13 mouse cellular contexts compared by ENCODE assay signal in genomic region chr15:7031297-7032043, GRCm38 (mm10). TPM values are rescaled to one million over a fixed set of nuclear protein-coding genes. Genes with fewer than 3 reads are reported as not detected.
DNase-seq lines count a peak whose midpoint lies in the region; ATAC-seq and TF ChIP-seq lines count a peak whose summit lies in the region.
"Had no signal": no experiment of that assay in that cellular context is flagged by ENCODE, and none has a peak within 500 bp of the region (broad histone marks: within the 10 kb centered on the region; RNA-seq: fewer than 3 reads in every experiment).

No protein-coding gene starts in this region.

- peak overlapping the region; percentile 28 for H3K4me2 ChIP-seq in heart, embryonic 13.5 days
- H3K4me2 ChIP-seq in midbrain, embryonic 15.5 days = no peak overlapping the region
- H3K4me2 ChIP-seq in myocyte (ENCODE audit: low read depth) = peak overlapping the region; percentile 53
- H3K4me2 ChIP-seq: embryonic facial prominence, embryonic 12.5 days; intestine, embryonic 15.5 days; limb, embryonic 12.5 days had no signal

- no peak overlapping the region for H3K9ac ChIP-seq in heart, embryonic 13.5 days
- H3K9ac ChIP-seq in midbrain, embryonic 15.5 days = no peak overlapping the region
- H3K9ac ChIP-seq: embryonic facial prominence, embryonic 12.5 days; intestine, embryonic 15.5 days; limb, embryonic 12.5 days; liver, postnatal 0 days had no signal

- peak overlapping the region; percentile 45; the same call in 1 of the 2 replicates for H3K27ac ChIP-seq in heart, embryonic 13.5 days (replicated peaks)
- H3K27ac ChIP-seq in midbrain, embryonic 15.5 days = no peak overlapping the region
- H3K27ac ChIP-seq in midbrain, embryonic 10.5 days (replicated peaks) = no peak overlapping the region
- H3K27ac ChIP-seq: embryonic facial prominence, embryonic 12.5 days; intestine, embryonic 15.5 days; limb, embryonic 12.5 days had no signal

- no peak for ATAC-seq in heart, embryonic 13.5 days (ENCODE audit: extremely low read depth, insufficient number of reproducible peaks, low FRiP score, low TSS enrichment)
- 0 out of 2 replicates have a peak, but pooled peaks have one; percentile 39 for ATAC-seq in midbrain, embryonic 15.5 days (replicated peaks)
- ATAC-seq: intestine, embryonic 15.5 days; liver, postnatal 0 days had no signal

- H3K9me3 ChIP-seq in heart, embryonic 13.5 days = no peaks in the 10 kb centered on the region
- H3K9me3 ChIP-seq in midbrain, embryonic 15.5 days = no peaks in the 10 kb centered on the region
- H3K9me3 ChIP-seq in midbrain, embryonic 10.5 days (replicated peaks) = no peaks in the 10 kb centered on the region
- H3K9me3 ChIP-seq: embryonic facial prominence, embryonic 12.5 days; intestine, embryonic 15.5 days; limb, embryonic 12.5 days had no signal

- peaks cover 16% of the 10 kb centered on the region for H3K4me1 ChIP-seq in heart, embryonic 13.5 days
- H3K4me1 ChIP-seq in midbrain, embryonic 15.5 days = no peaks in the 10 kb centered on the region
- no peaks in the 10 kb centered on the region for H3K4me1 ChIP-seq in midbrain, embryonic 10.5 days
- H3K4me1 ChIP-seq: embryonic facial prominence, embryonic 12.5 days; intestine, embryonic 15.5 days had no signal

- intact Hi-C loops in heart, postnatal 14 days (cut with DNase I) = no loop called here

- H3ac ChIP-seq in myocyte (ENCODE audit: control insufficient read depth, insufficient read length) = no peak overlapping the region

- no peaks in the 10 kb centered on the region for H3K36me3 ChIP-seq in heart, embryonic 13.5 days
- H3K36me3 ChIP-seq in midbrain, embryonic 15.5 days (replicated peaks) = no peaks in the 10 kb centered on the region
- H3K36me3 ChIP-seq in midbrain, embryonic 10.5 days = no peaks in the 10 kb centered on the region
- H3K36me3 ChIP-seq in myocyte (ENCODE audit: control insufficient read depth, insufficient read depth) = no peaks in the 10 kb centered on the region
- H3K36me3 ChIP-seq: embryonic facial prominence, embryonic 12.5 days; intestine, embryonic 15.5 days; limb, embryonic 12.5 days had no signal

- 42% methylated on average over 6 of the region's 6 CpGs for WGBS in heart, embryonic 13.5 days
- WGBS in midbrain, embryonic 15.5 days = 65% methylated on average over 6 of the region's 6 CpGs
- 79% methylated on average over 6 of the region's 6 CpGs for WGBS in midbrain, embryonic 10.5 days

- no peak for TF ChIP-seq POLR2A in myocyte (IDR thresholded peaks at IDR 0.05; ENCODE audit: insufficient read length, low read depth)

- no peaks in the 10 kb centered on the region for H3K79me2 ChIP-seq in myocyte (ENCODE audit: control insufficient read depth, insufficient read depth)

- 0 out of 2 replicates have a peak, but pooled peaks cover 4% of the 10 kb centered on the region for H3K27me3 ChIP-seq in heart, embryonic 13.5 days (replicated peaks)
- no peaks in the 10 kb centered on the region for H3K27me3 ChIP-seq in midbrain, embryonic 15.5 days (replicated peaks)
- no peaks in the 10 kb centered on the region for H3K27me3 ChIP-seq in midbrain, embryonic 10.5 days (ENCODE audit: low read depth, poor library complexity, severe bottlenecking)
- H3K27me3 ChIP-seq in myocyte (ENCODE audit: control insufficient read depth, insufficient read depth, insufficient read length) = no peaks in the 10 kb centered on the region
- H3K27me3 ChIP-seq: embryonic facial prominence, embryonic 12.5 days; intestine, embryonic 15.5 days; limb, embryonic 12.5 days had no signal

- H3K4me3 ChIP-seq in heart, embryonic 13.5 days = no peak overlapping the region
- H3K4me3 ChIP-seq in midbrain, embryonic 15.5 days = no peak overlapping the region
- H3K4me3 ChIP-seq in midbrain, embryonic 10.5 days = no peak overlapping the region
- H3K4me3 ChIP-seq in myocyte = no peak overlapping the region
- H3K4me3 ChIP-seq: embryonic facial prominence, embryonic 12.5 days; intestine, embryonic 15.5 days; limb, embryonic 12.5 days had no signal

- DNase-seq in heart, postnatal 14 days = no peak
- DNase-seq in midbrain, embryonic 10.5 days (ENCODE audit: low spot score) = no peak
- peak; percentile 11 for DNase-seq in adipocyte (ENCODE audit: low spot score)
- no peak for DNase-seq in kidney, postnatal 36 days
- DNase-seq: kidney, postnatal 10 days; liver, postnatal 0 days; thymus, adult 2 months had no signal

TF ChIP-seq in myocyte, 11 proteins besides CTCF, POLR2A, EP300 and RAD21:
- TF ChIP-seq USF1 (IDR thresholded peaks at IDR 0.05; ENCODE audit: low read depth) (peak; percentile 82), CEBPB (IDR thresholded peaks at IDR 0.05; ENCODE audit: insufficient read depth, poor library complexity, severe bottlenecking) (no peak)

RNA-seq across cellular contexts. Expression of gene Lifr, which starts 58.9 kb away (rescaled TPM):
- 16.3 TPM in 2 replicates for polyA plus RNA-seq in heart, embryonic 13.5 days (2015; fragmentation: Nextera tagmentation; extraction: Ambion mirVana)
- 10 to 100 TPM; 57.6 to 63.2 TPM for total RNA-seq in heart, postnatal 14 days (2021)
- polyA plus RNA-seq in midbrain, embryonic 15.5 days (2015; fragmentation: Nextera tagmentation; extraction: Ambion mirVana) = 9.7 and 11.2 TPM in 2 replicates
- 10.0 and 10.1 TPM in 2 replicates for polyA plus RNA-seq in midbrain, embryonic 10.5 days (2016; fragmentation: Nextera tagmentation; extraction: Ambion mirVana)
- polyA plus RNA-seq in myocyte (2012; fragmentation: generic; extraction: Trizol) = 14.8 TPM
